Mouse (Mus musculus) CH12.LX (cell line): ENCODE data around the gene Dcst1. TPM values are rescaled to one million over a fixed set of nuclear protein-coding genes. Genes with fewer than 3 reads are reported as not detected.

Experiments used
- DNase-seq: peaks from one replicate; pipeline ENCODE4 v3.0.0-alpha.2; 2013; ENCODE audit errors: extremely low read depth
- H3K27ac ChIP-seq: 2 replicates; pipeline ENCODE4 v1.5.1; 2012; ENCODE audit warnings: low read depth, mild to moderate bottlenecking, control low read depth, moderate library complexity; ENCODE audit not compliant: insufficient read depth
- H3K27me3 ChIP-seq: replicated peaks from 2 replicates; pipeline ENCODE3; 2012; ENCODE audit warnings: inconsistent platforms
- H3K36me3 ChIP-seq, 2 experiments: replicated peaks in 1 of 2; 2 replicates each; pipeline versions ENCODE3 to v1.6.1; 2012; ENCODE audit warnings: inconsistent platforms in 1 of 2, low read length in 1 of 2, mild to moderate bottlenecking in 1 of 2, mixed read lengths in 1 of 2, moderate library complexity in 1 of 2; ENCODE audit not compliant: control insufficient read depth in 1 of 2, insufficient read depth in 1 of 2
- H3K4me1 ChIP-seq, 2 experiments: 2 replicates each; pipeline ENCODE4 v1.6.1; 2012; ENCODE audit warnings: inconsistent platforms in 1 of 2, moderate library complexity in 1 of 2; ENCODE audit not compliant: insufficient read depth in 2 of 2, control insufficient read depth in 1 of 2
- H3K4me2 ChIP-seq: 2 replicates; pipeline ENCODE4 v1.6.1; 2012; ENCODE audit warnings: low read depth, mild to moderate bottlenecking, control low read depth; ENCODE audit not compliant: poor library complexity, insufficient read depth, severe bottlenecking
- H3K4me3 ChIP-seq, 3 experiments: fragments of 150-350 bp in 1 of 3; sonication (generic) in 1 of 3; replicated peaks in 1 of 3; 2 replicates each; pipeline versions ENCODE3 to v1.5.1; 2011 to 2012; ENCODE audit warnings: low read depth in 2 of 3, low read length in 2 of 3, mild to moderate bottlenecking in 2 of 3, moderate library complexity in 2 of 3, control low read depth in 1 of 3, improper control_type of control experiment in 1 of 3, inconsistent platforms in 1 of 3, mixed read lengths in 1 of 3; ENCODE audit not compliant: poor library complexity in 1 of 3
- H3K79me2 ChIP-seq: replicated peaks from 2 replicates; pipeline ENCODE4 v1.6.1; 2012; ENCODE audit warnings: mild to moderate bottlenecking, moderate library complexity; ENCODE audit not compliant: control insufficient read depth, poor library complexity, insufficient read depth, severe bottlenecking; ENCODE audit errors: extremely low read depth
- H3K9ac ChIP-seq: 2 replicates; pipeline ENCODE4 v1.6.1; 2012; ENCODE audit warnings: low read depth, mild to moderate bottlenecking, control low read depth, moderate library complexity; ENCODE audit not compliant: insufficient read depth
- H3K9me3 ChIP-seq: replicated peaks from 2 replicates; pipeline ENCODE3; 2012; ENCODE audit warnings: low read length, inconsistent platforms, mixed read lengths
- BHLHE40 ChIP-seq: IDR thresholded peaks from 2 replicates; pipeline ENCODE4 v1.6.1; 2011; ENCODE audit warnings: mild to moderate bottlenecking, low read depth, low read length, improper control_type of control experiment
- CTCF ChIP-seq, 2 experiments: IDR thresholded peaks in 1 of 2; conservative IDR thresholded peaks in 1 of 2; 2 replicates each; pipeline ENCODE4 v1.5.1; 2011 to 2012; ENCODE audit warnings: low read depth in 2 of 2, low read length in 2 of 2, improper control_type of control experiment in 1 of 2, inconsistent platforms in 1 of 2, mild to moderate bottlenecking in 1 of 2, moderate library complexity in 1 of 2
- E2F4 ChIP-seq: IDR thresholded peaks from 2 replicates; pipeline ENCODE4 v1.6.1; 2011; ENCODE audit warnings: low read depth, low read length, improper control_type of control experiment; ENCODE audit not compliant: insufficient replicate concordance
- ELF1 ChIP-seq: IDR thresholded peaks from 2 replicates; pipeline ENCODE4 v1.6.1; 2014; ENCODE audit warnings: low read depth, mild to moderate bottlenecking, inconsistent platforms, low read length, improper control_type of control experiment
- JUN ChIP-seq: IDR thresholded peaks from 2 replicates; pipeline ENCODE4 v1.6.1; 2011; ENCODE audit warnings: low read depth, mild to moderate bottlenecking, low read length, improper control_type of control experiment, moderate library complexity; ENCODE audit not compliant: insufficient read depth
- MAFK ChIP-seq: IDR thresholded peaks from 2 replicates; pipeline ENCODE4 v1.6.1; 2011; ENCODE audit warnings: low read length, improper control_type of control experiment; ENCODE audit not compliant: insufficient replicate concordance
- MXI1 ChIP-seq: IDR thresholded peaks from 2 replicates; pipeline ENCODE4 v1.6.1; 2011; ENCODE audit warnings: mild to moderate bottlenecking, low read depth, low read length, improper control_type of control experiment
- PAX5 ChIP-seq: IDR thresholded peaks from 2 replicates; pipeline ENCODE4 v1.6.1; 2012; ENCODE audit warnings: low read length, inconsistent platforms, mixed read lengths
- POLR2A ChIP-seq: IDR thresholded peaks from 2 replicates; pipeline ENCODE4 v1.6.1; 2011; ENCODE audit warnings: low read depth, mild to moderate bottlenecking, improper control_type of control experiment, low read length
- RAD21 ChIP-seq: IDR thresholded peaks from 2 replicates; pipeline ENCODE4 v1.6.1; 2011; ENCODE audit warnings: low read depth, mild to moderate bottlenecking, low read length, improper control_type of control experiment, moderate library complexity
- SIN3A ChIP-seq: IDR thresholded peaks from 2 replicates; pipeline ENCODE4 v1.6.1; 2012; ENCODE audit warnings: low read length, improper control_type of control experiment, inconsistent platforms
- SMC3 ChIP-seq: IDR thresholded peaks from 2 replicates; pipeline ENCODE4 v1.6.1; 2011; ENCODE audit warnings: low read depth, low read length, improper control_type of control experiment
- UBTF ChIP-seq: IDR thresholded peaks from 2 replicates; pipeline ENCODE4 v1.6.1; 2012; ENCODE audit warnings: low read depth, mild to moderate bottlenecking, inconsistent platforms, low read length, improper control_type of control experiment, moderate library complexity
- ZC3H11A ChIP-seq: IDR thresholded peaks from 2 replicates; pipeline ENCODE4 v1.6.1; 2012; ENCODE audit warnings: low read depth, mild to moderate bottlenecking, inconsistent platforms, low read length, improper control_type of control experiment
- ZKSCAN1 ChIP-seq: IDR thresholded peaks from 2 replicates; pipeline ENCODE4 v1.6.1; 2012; ENCODE audit warnings: low read depth, inconsistent platforms, low read length, improper control_type of control experiment, borderline replicate concordance
- ZMIZ1 ChIP-seq: IDR thresholded peaks from 2 replicates; pipeline ENCODE4 v1.6.1; 2012; ENCODE audit warnings: low read depth, mild to moderate bottlenecking, inconsistent platforms, low read length, improper control_type of control experiment
- ZNF384 ChIP-seq: IDR thresholded peaks from 2 replicates; pipeline ENCODE4 v1.6.1; 2012; ENCODE audit warnings: low read depth, low read length, improper control_type of control experiment, inconsistent platforms
- dilution Hi-C: fragments of 300-500 bp; cut with MboI; formaldehyde crosslinking; loops from 2 replicates; pipeline ENCODE4 v1.14.3; 2020; ENCODE audit warnings: low sequenced_read_pairs; ENCODE audit not compliant: extremely low pct_unique_long_range_greater_than_20kb, extremely low pct_ligation_motif_present
- in situ Hi-C: fragments of 300-500 bp; cut with MboI; formaldehyde crosslinking; loops from 3 replicates; pipeline ENCODE4 v1.14.3; 2019; ENCODE audit warnings: low sequenced_read_pairs, low pct_ligation_motif_present, low pct_unique_long_range_greater_than_20kb, mixed read lengths
- polyA plus RNA-seq: library from polyadenylated mRNA; unstranded; fragments of >175 nt; gene quantifications from 2 replicates; pipeline ENCODE4 v1.2.1, GENCODE M21; 2012; ENCODE audit warnings: low read depth; ENCODE audit not compliant: insufficient read length
- total RNA-seq, 2 experiments: library from RNA; depleted of rRNA; stranded (reverse); fragments of 300-350 nt in 1 of 2; fragments of >200 nt in 1 of 2; gene quantifications; 2 replicates each; pipeline ENCODE4 v1.2.3; 2012 to 2014

Gene Dcst1
- total and polyA plus RNA-seq, 3 experiments: 0.04 to 0.10 TPM; not detected in 1

- peaks cover 39 to 60% of the 10 kb centered on the region in 2 experiments for H3K36me3 ChIP-seq
- no peak overlapping the region for H3K4me3 ChIP-seq
- H3K9ac ChIP-seq: no peak overlapping the region
- no peak overlapping the region for H3K27ac ChIP-seq
- H3K27me3 ChIP-seq: no peaks in the 10 kb centered on the region
- dilution Hi-C loops (no loop called here), in situ Hi-C loops (no loop called here)
- H3K9me3 ChIP-seq: no peaks in the 10 kb centered on the region
- DNase-seq: no peak
- H3K4me2 ChIP-seq: no peak overlapping the region
- peaks cover 30 to 97% of the 10 kb centered on the region in 2 experiments for H3K4me1 ChIP-seq
- no peak for TF ChIP-seq ZKSCAN1
- TF ChIP-seq ZMIZ1: no peak
- peaks cover 57% of the 10 kb centered on the region for H3K79me2 ChIP-seq
Observed at GRCm38 (mm10) chr3:89383651-89384255, 18.7 kb upstream of the Dcst1 start.

- dilution Hi-C loops: no loop called here
- TF ChIP-seq JUN (no peak), POLR2A (no peak), PAX5 (no peak), ZNF384 (no peak), MXI1 (no peak), UBTF (no peak), MAFK (no peak), ZC3H11A (no peak), RAD21 (no peak), E2F4 (no peak), BHLHE40 (no peak), SMC3 (no peak), SIN3A (no peak), ELF1 (no peak), CTCF (conservative IDR thresholded peaks at IDR 0.05 in 1 of 2, IDR thresholded peaks at IDR 0.05 in 1 of 2; ENCODE audit: low read depth in 2 of 2, low read length in 2 of 2) (no peak)
Observed at GRCm38 (mm10) chr3:89382950-89383349, 17.9 kb upstream of the Dcst1 start.

More at GRCm38 (mm10) chr3:89382950-89383349, 17.9 kb upstream of the Dcst1 start:
- Histone ChIP-seq H3K27me3 (no peaks in the 10 kb centered on the region), H3K36me3 (peaks cover 39 to 61% of the 10 kb centered on the region in 2 experiments), H3K27ac (no peak overlapping the region), H3K4me3 (no peak overlapping the region), H3K4me2 (no peak overlapping the region), H3K9ac (no peak overlapping the region), H3K9me3 (no peaks in the 10 kb centered on the region), H3K79me2 (peaks cover 54% of the 10 kb centered on the region), H3K4me1 (peaks cover 27 to 97% of the 10 kb centered on the region in 2 experiments)
- no peak for DNase-seq
- in situ Hi-C loops: no loop called here
